Mouse (Mus musculus): ENCODE results near the gene Dusp7. TPM values are rescaled to one million over a fixed set of nuclear protein-coding genes. Genes with fewer than 3 reads are reported as not detected.

The Dusp7 gene
- 37.7 and 48.3 TPM in 2 replicates for polyA plus RNA-seq (2012; rRNA removed)

DNA sequence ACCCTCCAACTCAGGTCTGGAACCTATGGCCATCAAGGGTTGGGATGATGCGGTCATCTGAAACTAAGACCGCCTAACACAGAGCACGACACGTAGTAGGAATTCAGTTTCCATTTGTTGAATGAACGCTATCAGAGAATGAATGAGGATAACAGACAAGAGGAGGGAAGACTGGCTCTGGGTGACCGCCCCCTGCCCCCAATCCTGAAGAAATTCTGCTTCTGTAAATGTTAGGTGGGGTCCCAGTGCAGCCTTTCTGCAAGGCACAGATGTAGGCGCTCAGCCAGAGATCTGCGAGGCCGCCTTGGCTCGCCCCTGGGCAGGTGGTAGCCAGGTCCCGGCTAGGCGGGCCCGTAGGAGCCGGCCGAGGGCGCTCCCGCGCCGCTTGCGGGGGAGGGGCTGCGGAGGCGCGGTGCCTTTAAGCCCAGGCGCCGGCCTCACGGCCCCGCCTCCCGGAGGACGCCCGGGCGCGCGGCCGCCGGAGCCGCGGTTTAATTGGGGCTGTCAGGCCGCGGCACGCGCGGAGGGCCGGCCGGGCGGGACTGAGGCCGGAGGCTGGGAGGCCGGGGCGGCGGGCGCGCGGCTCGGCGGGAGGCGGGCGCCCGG lies at the start of gene Dusp7:
TSS of gene Dusp7 (plus strand) at position 521 of the 606 bp plus-strand sequence.

Other genes with a start within 250 kb of the Dusp7 start
- gene Glyctk, start 210.5 kb upstream of the Dusp7 start, polyA plus RNA-seq (2012; rRNA removed) = 3.7 and 4.0 TPM in 2 replicates
- 41.1 and 43.7 TPM in 2 replicates for gene Wdr82, start 197.7 kb upstream of the Dusp7 start, polyA plus RNA-seq (2012; rRNA removed)
- gene Ppm1m, start 168.9 kb upstream of the Dusp7 start, polyA plus RNA-seq (2012; rRNA removed) = 28.9 and 29.0 TPM in 2 replicates
- gene Twf2, start 165.5 kb upstream of the Dusp7 start, polyA plus RNA-seq (2012; rRNA removed) = 42.7 and 46.3 TPM in 2 replicates
- gene Tlr9, start 146.0 kb upstream of the Dusp7 start, polyA plus RNA-seq (2012; rRNA removed) = 2.9 and 3.8 TPM in 2 replicates
- 180 and 182 TPM in 2 replicates for gene Alas1, start 120.0 kb upstream of the Dusp7 start, polyA plus RNA-seq (2012; rRNA removed)
- gene Poc1a, start 87.6 kb upstream of the Dusp7 start, polyA plus RNA-seq (2012; rRNA removed) = 18.2 and 19.5 TPM in 2 replicates
- gene Rpl29, start 60.8 kb downstream of the Dusp7 start, polyA plus RNA-seq (2012; rRNA removed) = 438 and 578 TPM in 2 replicates
- 31.0 and 32.7 TPM in 2 replicates for gene Acy1, start 69.7 kb downstream of the Dusp7 start, polyA plus RNA-seq (2012; rRNA removed)
- gene Abhd14b, start 78.8 kb downstream of the Dusp7 start, polyA plus RNA-seq (2012; rRNA removed) = 116 and 124 TPM in 2 replicates
- 29.0 and 34.0 TPM in 2 replicates for gene Abhd14a, start 79.0 kb downstream of the Dusp7 start, polyA plus RNA-seq (2012; rRNA removed)
- gene Pcbp4, start 84.7 kb downstream of the Dusp7 start, polyA plus RNA-seq (2012; rRNA removed) = 48.5 and 48.7 TPM in 2 replicates
- gene Gpr62, start 97.3 kb downstream of the Dusp7 start, polyA plus RNA-seq (2012; rRNA removed) = 0.25 and 0.47 TPM in 2 replicates
- gene Rrp9, start 107.3 kb downstream of the Dusp7 start, polyA plus RNA-seq (2012; rRNA removed) = 25.4 and 27.9 TPM in 2 replicates
- 38.7 and 42.4 TPM in 2 replicates for gene Parp3, start 108.3 kb downstream of the Dusp7 start, polyA plus RNA-seq (2012; rRNA removed)
- not detected in 2 replicates for gene Iqcf1, start 131.3 kb downstream of the Dusp7 start, polyA plus RNA-seq (2012; rRNA removed)
- not detected in 2 replicates for gene Iqcf5, start 145.9 kb downstream of the Dusp7 start, polyA plus RNA-seq (2012; rRNA removed)
- gene Iqcf3, start 193.0 kb downstream of the Dusp7 start, polyA plus RNA-seq (2012; rRNA removed) = not detected in 2 replicates
- not detected in 2 replicates for gene Iqcf4, start 202.4 kb downstream of the Dusp7 start, polyA plus RNA-seq (2012; rRNA removed)